Mouse (Mus musculus): ENCODE results near the gene Utrn.

Gene Utrn

GRCm38 (mm10) chr10:12593071-12593470 lies 276.1 kb downstream of the Utrn start:
- DNase-seq (ENCODE audit: low spot score in 2 of 2): no peak

- no peak for DNase-seq (ENCODE audit: low spot score in 2 of 2)
These were observed 277.2 kb downstream of the Utrn start for GRCm38 (mm10) chr10:12591946-12592345.

DNA sequence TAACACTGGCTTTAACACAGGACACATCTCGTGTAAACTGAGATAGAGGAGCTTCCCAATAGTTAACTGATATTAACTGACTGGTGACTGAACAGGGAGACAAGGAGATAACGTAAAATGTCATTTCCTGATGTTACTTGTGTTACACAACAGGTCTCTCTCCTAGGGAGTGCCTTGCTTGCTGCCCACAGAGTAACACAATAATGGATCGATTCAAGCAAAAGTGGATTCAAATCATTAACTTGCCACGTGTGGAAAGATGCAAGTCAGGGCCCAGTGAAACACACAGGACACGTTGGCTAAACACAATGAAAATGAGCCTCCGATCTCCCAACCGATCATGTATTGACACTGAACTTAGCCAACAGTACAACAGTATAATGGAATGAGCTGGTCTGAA lies 281.1 kb downstream of the Utrn start:
- no peak for DNase-seq (ENCODE audit: low spot score in 2 of 2)

DNA sequence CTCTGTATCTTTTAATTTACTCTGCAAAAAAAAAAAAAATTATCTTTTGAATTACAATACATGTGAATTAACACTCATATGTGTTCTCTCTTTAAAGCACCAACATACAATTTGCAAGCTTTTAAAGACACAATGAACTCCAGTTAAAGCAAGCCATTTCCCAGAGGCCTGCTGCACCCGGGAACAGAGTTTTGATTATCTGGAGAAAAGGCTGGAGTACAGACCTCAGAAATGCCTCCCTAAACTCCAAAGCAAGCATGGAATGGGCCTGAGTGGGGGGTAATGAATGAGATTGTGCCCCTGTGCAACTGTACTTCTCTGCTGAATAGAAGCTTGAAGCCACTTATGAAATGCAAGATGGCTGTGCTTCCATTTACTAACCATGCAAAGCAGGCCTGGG lies 281.8 kb downstream of the Utrn start:
- DNase-seq (ENCODE audit: low spot score in 2 of 2): no peak

GRCm38 (mm10) chr10:12586825-12587224 lies 282.3 kb downstream of the Utrn start:
- no peak for DNase-seq (ENCODE audit: low spot score in 2 of 2)

DNA sequence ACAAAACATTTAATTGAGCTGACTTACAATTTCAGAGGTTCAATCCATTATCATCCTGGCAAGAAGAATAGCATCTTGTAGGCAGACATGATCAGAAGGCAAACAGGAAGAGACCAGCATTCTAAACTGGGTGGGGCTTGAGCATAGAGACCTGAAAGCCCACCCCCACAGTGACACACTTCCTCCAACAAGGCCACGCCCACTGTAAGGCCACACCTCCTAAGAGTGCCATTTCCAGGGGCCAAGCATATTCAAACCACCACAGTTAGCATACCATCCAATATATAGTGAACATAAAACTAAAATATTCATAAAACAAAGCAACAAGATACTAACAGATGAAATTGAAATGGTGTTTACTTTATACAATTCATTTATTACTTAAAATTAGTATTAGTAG lies 283.0 kb downstream of the Utrn start:
- no peak for DNase-seq (ENCODE audit: low spot score in 2 of 2)

DNA sequence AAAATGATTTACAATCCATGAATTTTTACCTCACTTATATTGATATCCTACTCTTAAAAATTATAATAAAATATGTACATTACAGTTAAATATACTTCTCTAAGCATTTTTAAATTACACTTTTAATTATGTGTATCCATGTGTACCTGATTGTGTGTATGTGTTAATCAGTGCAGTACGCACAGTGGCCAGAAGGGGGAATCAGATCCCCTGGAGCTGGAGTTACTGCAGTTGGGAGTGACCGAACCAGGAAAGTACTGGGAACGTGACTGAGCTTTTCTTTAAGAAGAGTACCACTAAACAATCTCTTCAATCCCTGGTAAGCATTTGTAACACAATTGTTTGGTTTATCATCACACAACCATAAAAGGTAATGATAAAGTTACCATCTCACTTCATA lies 285.7 kb downstream of the Utrn start:
- DNase-seq (ENCODE audit: low spot score in 2 of 2): no peak

GRCm38 (mm10) chr10:12579048-12579447 lies 290.1 kb downstream of the Utrn start:
- DNase-seq (ENCODE audit: low spot score in 2 of 2): no peak

- DNase-seq (ENCODE audit: low spot score in 2 of 2): no peak
These were observed 293.2 kb downstream of the Utrn start for GRCm38 (mm10) chr10:12575849-12576435.

GRCm38 (mm10) chr10:12574760-12575159 lies 294.4 kb downstream of the Utrn start:
- DNase-seq (ENCODE audit: low spot score in 2 of 2): no peak

- DNase-seq (ENCODE audit: low spot score in 2 of 2): no peak
These were observed 295.6 kb downstream of the Utrn start for GRCm38 (mm10) chr10:12573601-12574000.

GRCm38 (mm10) chr10:12572759-12573158 lies 296.4 kb downstream of the Utrn start:
- no peak for DNase-seq (ENCODE audit: low spot score in 2 of 2)

GRCm38 (mm10) chr10:12564425-12564824 lies 304.7 kb downstream of the Utrn start:
- DNase-seq (ENCODE audit: low spot score in 2 of 2): no peak

- no peak for DNase-seq (ENCODE audit: low spot score in 2 of 2)
These were observed 310.4 kb downstream of the Utrn start for GRCm38 (mm10) chr10:12558810-12559209.

GRCm38 (mm10) chr10:12554090-12554718 lies 315.0 kb downstream of the Utrn start:
- no peak for DNase-seq (ENCODE audit: low spot score in 2 of 2)

DNA sequence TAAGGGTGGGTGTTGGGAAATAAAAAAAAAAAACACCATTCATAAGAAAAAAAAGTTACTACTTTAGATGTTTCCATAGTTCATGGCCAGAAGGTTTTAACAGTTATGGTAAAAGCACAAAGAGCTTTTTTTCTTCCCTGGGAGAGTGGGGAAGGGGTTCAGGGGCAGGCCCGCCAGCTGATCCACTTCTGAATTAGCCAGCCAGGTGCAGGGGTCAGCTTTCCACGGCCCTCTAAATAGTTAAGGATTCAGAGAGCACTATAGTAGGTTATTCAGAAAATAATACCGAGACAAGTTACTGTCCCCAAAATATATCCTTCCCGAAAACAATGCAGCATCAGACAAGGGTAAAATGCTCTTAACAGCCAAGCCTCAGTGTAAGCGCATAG lies 316.3 kb downstream of the Utrn start:
- no peak for DNase-seq (ENCODE audit: low spot score in 2 of 2)

- DNase-seq (ENCODE audit: low spot score in 2 of 2): no peak
These were observed 316.8 kb downstream of the Utrn start for GRCm38 (mm10) chr10:12552196-12552889.

GRCm38 (mm10) chr10:12551735-12552134 lies 317.4 kb downstream of the Utrn start:
- DNase-seq (ENCODE audit: low spot score in 2 of 2): no peak

DNA sequence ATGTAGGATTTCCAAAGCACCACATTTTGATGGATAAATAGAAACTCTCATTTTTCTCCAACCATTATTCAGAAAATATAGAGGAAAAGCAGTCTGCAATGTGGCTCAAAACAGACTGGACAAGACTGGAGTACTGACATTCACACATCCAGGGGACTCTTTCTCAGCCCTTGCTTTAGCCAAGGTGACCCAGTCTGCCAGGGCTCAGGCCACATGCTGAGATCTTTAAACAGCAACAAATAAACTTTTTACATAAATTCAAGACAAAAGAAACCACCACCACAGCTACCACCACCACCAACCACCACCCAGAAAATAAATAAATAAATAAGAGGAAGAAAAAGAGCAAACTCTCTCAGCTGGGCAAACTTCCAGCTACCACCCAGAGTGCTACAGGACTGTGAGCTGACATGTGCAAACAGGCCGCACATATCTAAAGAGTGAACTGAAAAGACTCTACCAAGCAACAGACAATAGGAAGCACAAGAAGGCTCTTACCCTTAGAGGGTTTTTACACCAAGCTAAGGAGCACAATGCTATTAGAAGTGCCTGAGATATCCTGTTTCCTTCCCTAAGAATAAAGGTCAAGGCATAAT lies 319.1 kb downstream of the Utrn start:
- DNase-seq (ENCODE audit: low spot score in 2 of 2): no peak

DNA sequence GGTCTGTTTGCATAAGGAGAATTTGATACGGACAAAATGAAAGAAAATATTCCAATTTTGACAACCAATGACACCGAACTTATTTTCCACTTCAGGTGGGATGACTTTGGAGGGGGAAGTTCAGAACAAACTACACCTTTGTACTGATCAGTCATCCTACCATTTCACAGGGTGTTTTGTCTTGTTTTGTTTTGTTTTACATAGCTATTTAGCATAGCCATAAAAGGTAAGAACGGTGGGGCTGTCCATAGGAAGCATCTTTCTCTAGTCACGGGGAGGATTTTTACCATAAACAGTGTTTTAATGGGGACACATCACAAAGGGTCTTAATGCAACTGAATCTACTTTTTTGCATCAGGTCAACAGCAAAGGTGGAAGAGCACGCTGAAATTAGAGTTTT lies 319.9 kb downstream of the Utrn start:
- DNase-seq (ENCODE audit: low spot score in 2 of 2): no peak

GRCm38 (mm10) chr10:12548616-12549084 lies 320.5 kb downstream of the Utrn start:
- peak; percentile 65 to 81 for DNase-seq (ENCODE audit: low spot score in 2 of 2)

DNA sequence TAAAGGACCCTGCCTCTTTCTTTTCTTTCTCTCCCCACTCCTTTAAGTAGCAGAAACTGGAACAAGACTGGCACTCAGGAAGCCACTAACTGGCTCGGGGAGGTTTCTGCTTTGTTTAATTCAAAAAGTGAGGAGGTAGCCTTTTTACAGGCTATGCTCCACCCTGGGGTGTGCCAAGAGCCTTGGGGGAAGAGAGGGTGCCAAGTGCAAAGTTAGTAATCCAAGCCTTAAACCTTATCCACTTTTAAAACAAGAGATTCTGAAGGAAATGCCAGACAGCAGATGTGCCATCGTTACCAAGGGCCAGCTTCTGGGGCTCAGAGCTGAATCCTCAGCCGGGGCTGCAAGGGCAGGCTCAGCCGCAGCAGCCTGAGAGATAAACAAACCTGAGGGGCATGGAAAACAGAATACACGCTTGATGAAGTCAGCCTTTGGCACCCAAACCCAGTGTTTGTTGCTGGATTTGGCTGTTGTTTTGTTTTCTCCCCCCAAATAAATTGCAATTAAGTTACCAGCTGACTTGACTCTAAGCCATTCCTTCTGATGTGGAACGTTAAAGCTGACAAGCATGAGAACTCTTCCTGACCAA lies 322.0 kb downstream of the Utrn start:
- no peak for DNase-seq (ENCODE audit: low spot score in 2 of 2)

Data from right cerebral cortex, postnatal 10 days (tissue).